Mouse (Mus musculus) liver, adult 2 months (tissue): ENCODE data around the gene Map1lc3a. TPM values are rescaled to one million over a fixed set of nuclear protein-coding genes. Genes with fewer than 3 reads are reported as not detected.

ENCODE experiments used
- DNase-seq: peaks from one replicate; pipeline ENCODE4 v3.0.0-alpha.2; 2011; ENCODE audit warnings: low read depth, low spot score; ENCODE audit errors: extremely low read depth
- H3K27ac ChIP-seq: fragments of 200-500 bp; replicated peaks from 2 replicates; pipeline ENCODE4 v1.5.1; 2012; ENCODE audit warnings: low read depth, mild to moderate bottlenecking, control low read depth, inconsistent platforms, low read length; ENCODE audit not compliant: insufficient read depth
- H3K27me3 ChIP-seq: fragments of 200-500 bp; 2 replicates; pipeline ENCODE4 v1.6.1; 2012; ENCODE audit warnings: mild to moderate bottlenecking, moderate library complexity, low read length, inconsistent platforms; ENCODE audit not compliant: control insufficient read depth, insufficient read depth
- H3K36me3 ChIP-seq: fragments of 200-500 bp; 2 replicates; pipeline ENCODE4 v1.6.1; 2012; ENCODE audit warnings: low read length, inconsistent platforms; ENCODE audit not compliant: control insufficient read depth, insufficient read depth
- H3K4me1 ChIP-seq: fragments of 200-500 bp; 2 replicates; pipeline ENCODE4 v1.6.1; 2011; ENCODE audit warnings: low read length; ENCODE audit not compliant: control insufficient read depth, insufficient read depth
- H3K4me3 ChIP-seq: fragments of 200-500 bp; 2 replicates; pipeline ENCODE4 v1.5.1; 2011; ENCODE audit warnings: low read depth, mild to moderate bottlenecking, control low read depth, low read length, moderate library complexity; ENCODE audit not compliant: insufficient read depth
- H3K79me2 ChIP-seq: fragments of 200-500 bp; 2 replicates; pipeline ENCODE4 v1.6.1; 2012; ENCODE audit warnings: inconsistent platforms, mild to moderate bottlenecking, low read length, moderate library complexity; ENCODE audit not compliant: control insufficient read depth, insufficient read depth
- H3K9ac ChIP-seq: fragments of 200-500 bp; 2 replicates; pipeline ENCODE4 v1.6.1; 2012; ENCODE audit warnings: low read depth, mild to moderate bottlenecking, control low read depth, inconsistent platforms, low read length
- CTCF ChIP-seq: fragments of 200-500 bp; IDR thresholded peaks from 2 replicates; pipeline ENCODE4 v1.5.1; 2011; ENCODE audit warnings: low read depth, low read length, control low read depth
- POLR2A ChIP-seq: fragments of 200-500 bp; IDR thresholded peaks from 2 replicates; pipeline ENCODE4 v1.6.1; 2011; ENCODE audit warnings: low read length, control low read depth; ENCODE audit not compliant: insufficient read depth; ENCODE audit errors: extremely low read depth
- WGBS: fragments of 180-500 bp; shearing (Covaris S2); methylation state at CpG from one replicate; pipeline ENCODE4 v1.1.7; 2018; 5-methylcytosine and 5-hydroxymethylcytosine counted together
- polyA plus RNA-seq: library from polyadenylated mRNA; depleted of rRNA; stranded (reverse); fragments of >200 nt; gene quantifications from 2 replicates; pipeline ENCODE4 v1.2.3, GENCODE M21; 2012
- total RNA-seq: library from RNA; depleted of rRNA; stranded (reverse); fragments of >200 nt; gene quantifications from 2 replicates; pipeline ENCODE4 v1.2.3, GENCODE M21; 2014

The Map1lc3a gene
- total and polyA plus RNA-seq, 2 experiments = 26.8 to 87.2 TPM

GRCm38 (mm10) chr2:155278361-155278760 lies 2.3 kb downstream of the Map1lc3a start:
- TF ChIP-seq CTCF = no peak
- TF ChIP-seq POLR2A = no peak
- no peaks in the 10 kb centered on the region for H3K36me3 ChIP-seq
- no peaks in the 10 kb centered on the region for H3K79me2 ChIP-seq
- H3K27ac ChIP-seq = no peak overlapping the region; the same call in 1 of the 2 replicates
- peaks cover 13% of the 10 kb centered on the region for H3K4me1 ChIP-seq
- H3K9ac ChIP-seq = no peak overlapping the region
- H3K27me3 ChIP-seq = no peaks in the 10 kb centered on the region
- WGBS = 33% methylated on average over 7 of the region's 7 CpGs
- no peak overlapping the region for H3K4me3 ChIP-seq
- DNase-seq = peak; percentile 73

DNA sequence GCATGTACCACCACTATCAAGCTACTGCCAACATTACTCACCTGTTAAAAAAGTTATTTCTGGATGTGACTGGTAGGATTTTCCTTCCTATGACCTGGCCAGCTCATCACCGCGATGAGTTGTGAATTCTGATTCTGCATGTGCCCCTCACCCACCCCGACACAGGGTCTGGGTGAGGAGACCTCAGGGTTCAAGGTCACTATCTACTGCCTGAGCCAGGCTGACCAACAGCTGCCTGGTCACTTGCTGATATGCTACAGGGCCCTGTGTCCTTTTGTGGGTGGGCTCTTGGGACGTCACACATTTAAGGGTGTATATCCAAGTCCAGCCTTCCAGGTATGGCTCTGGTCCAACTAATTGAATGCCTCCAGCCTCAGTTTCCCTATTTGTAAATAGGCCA lies 3.1 kb downstream of the Map1lc3a start:
- H3K27ac ChIP-seq = no peak overlapping the region; the same call in 1 of the 2 replicates
- WGBS = 68% methylated on average over 4 of the region's 4 CpGs
- no peaks in the 10 kb centered on the region for H3K36me3 ChIP-seq
- no peak overlapping the region for H3K4me3 ChIP-seq
- no peak overlapping the region for H3K9ac ChIP-seq
- H3K79me2 ChIP-seq = no peaks in the 10 kb centered on the region
- TF ChIP-seq CTCF = no peak
- no peak for TF ChIP-seq POLR2A
- DNase-seq = no peak
- H3K27me3 ChIP-seq = no peaks in the 10 kb centered on the region
- H3K4me1 ChIP-seq = peaks cover 13% of the 10 kb centered on the region

DNA sequence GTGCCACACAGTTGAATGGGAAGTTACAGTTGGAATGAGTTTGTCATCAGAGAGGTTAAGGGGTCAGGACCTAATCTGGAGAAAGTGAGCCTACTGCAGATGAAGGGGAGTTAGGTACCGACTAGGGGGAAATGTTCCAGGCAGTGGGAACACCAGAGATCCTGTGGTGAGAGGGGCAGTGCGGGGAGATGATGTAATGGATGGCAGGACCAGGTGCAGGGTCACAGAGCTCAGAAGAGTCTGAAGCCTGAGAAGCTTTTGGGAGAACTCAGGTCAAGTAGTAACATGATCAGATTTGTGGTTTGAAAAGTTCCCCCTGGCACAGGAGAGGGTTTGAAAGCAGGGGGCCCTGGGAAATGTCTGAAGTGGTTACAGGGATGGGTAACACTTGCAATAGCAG lies 4.0 kb downstream of the Map1lc3a start:
- TF ChIP-seq POLR2A (no peak), CTCF (no peak)
- no peak overlapping the region for H3K4me3 ChIP-seq
- DNase-seq = no peak
- peaks cover 13% of the 10 kb centered on the region for H3K4me1 ChIP-seq
- WGBS = 78% methylated on average over 2 of the region's 2 CpGs
- H3K9ac ChIP-seq = no peak overlapping the region
- no peaks in the 10 kb centered on the region for H3K79me2 ChIP-seq
- H3K27ac ChIP-seq = no peak overlapping the region
- H3K27me3 ChIP-seq = no peaks in the 10 kb centered on the region
- H3K36me3 ChIP-seq = no peaks in the 10 kb centered on the region

DNA sequence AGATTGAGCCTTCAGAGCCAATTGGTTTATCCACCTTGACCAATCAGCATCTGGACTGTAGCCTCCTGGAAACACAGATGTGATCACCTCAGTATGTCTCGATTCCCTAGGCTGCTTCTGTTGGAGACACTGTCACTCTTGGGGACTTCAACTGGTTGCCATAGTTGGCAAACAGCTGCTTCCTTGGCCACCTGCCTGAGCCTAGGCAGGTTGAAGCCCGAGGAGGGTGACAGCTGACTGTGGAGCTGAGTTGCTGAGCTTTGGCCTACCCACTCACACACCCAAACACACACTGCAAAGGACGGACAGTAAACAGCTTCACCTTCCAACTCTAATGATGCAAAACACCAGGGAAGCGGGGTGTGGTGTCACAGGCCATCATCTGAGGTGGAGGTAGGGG lies 7.7 kb downstream of the Map1lc3a start:
- Histone ChIP-seq H3K36me3 (no peaks in the 10 kb centered on the region), H3K27me3 (no peaks in the 10 kb centered on the region), H3K4me3 (no peak overlapping the region), H3K4me1 (0 out of 2 replicates have a peak, but pooled peaks cover under 1% of the 10 kb centered on the region), H3K79me2 (no peaks in the 10 kb centered on the region), H3K27ac (no peak overlapping the region), H3K9ac (no peak overlapping the region)
- WGBS = 63% methylated on average over 4 of the region's 4 CpGs
- DNase-seq = no peak
- no peak for TF ChIP-seq CTCF
- no peak for TF ChIP-seq POLR2A

- H3K27ac ChIP-seq = no peak overlapping the region
- WGBS = 72% methylated on average over 7 of the region's 7 CpGs
Observed at GRCm38 (mm10) chr2:155284647-155285046, 8.6 kb downstream of the Map1lc3a start.

DNA sequence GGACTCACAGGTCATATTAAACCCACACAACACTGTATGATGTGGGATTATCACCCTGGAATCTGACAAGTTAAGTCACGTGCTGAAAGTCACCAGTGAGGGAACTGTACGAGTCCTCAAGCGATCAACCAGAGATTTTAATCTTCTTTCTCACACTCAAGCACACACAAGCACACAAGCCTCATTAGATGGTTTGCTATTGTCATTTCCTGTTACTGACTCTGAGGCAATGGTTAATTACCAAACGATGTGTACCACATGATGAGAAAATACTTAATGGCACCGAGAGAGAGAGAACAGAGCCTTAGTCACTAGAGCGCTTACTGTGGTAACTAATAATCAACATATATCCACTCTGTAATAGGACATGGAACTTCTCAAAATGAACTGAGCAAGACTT lies 9.6 kb downstream of the Map1lc3a start:
- no peak overlapping the region for H3K4me3 ChIP-seq
- no peak overlapping the region for H3K9ac ChIP-seq
- no peaks in the 10 kb centered on the region for H3K27me3 ChIP-seq
- DNase-seq = no peak
- no peak for TF ChIP-seq CTCF
- no peak overlapping the region for H3K27ac ChIP-seq
- H3K36me3 ChIP-seq = no peaks in the 10 kb centered on the region; the same call in 1 of the 2 replicates
- H3K4me1 ChIP-seq = no peaks in the 10 kb centered on the region
- H3K79me2 ChIP-seq = no peaks in the 10 kb centered on the region
- WGBS = 94% methylated on average over 6 of the region's 6 CpGs

More at GRCm38 (mm10) chr2:155284647-155285046, 8.6 kb downstream of the Map1lc3a start:
- H3K4me3 ChIP-seq = no peak overlapping the region
- DNase-seq = no peak
- no peaks in the 10 kb centered on the region for H3K4me1 ChIP-seq
- H3K79me2 ChIP-seq = no peaks in the 10 kb centered on the region
- no peaks in the 10 kb centered on the region for H3K27me3 ChIP-seq
- no peaks in the 10 kb centered on the region for H3K36me3 ChIP-seq
- TF ChIP-seq CTCF (no peak), POLR2A (no peak)
- H3K9ac ChIP-seq = no peak overlapping the region
